Mouse (Mus musculus) liver, embryonic 14.5 days (tissue): ENCODE results near the gene Cdh8. TPM values are rescaled to one million over a fixed set of nuclear protein-coding genes. Genes with fewer than 3 reads are reported as not detected.
"Not testable (repeated sequence)": the region's sequence is repeated elsewhere in the genome, so short reads cannot be mapped to it uniquely, and the experiment has no call there.

Source experiments
- ATAC-seq: fragments of 200-750 bp; cut with Nextera tagmentation; 2 replicates; pipeline ENCODE4 v1.8.0; 2017; ENCODE audit warnings: moderate number of reproducible peaks, mild to moderate bottlenecking, moderate library complexity; ENCODE audit not compliant: insufficient read depth
- DNase-seq, 3 experiments: peaks; one replicate each; pipeline ENCODE4 v3.0.0-alpha.2; 2012 to 2013; ENCODE audit warnings: low read depth in 3 of 3, low spot score in 3 of 3
- H3K27ac ChIP-seq: fragments of 300-500 bp; sonication (generic); 2 replicates; pipeline ENCODE4 v1.5.1; 2014; ENCODE audit warnings: moderate library complexity, mild to moderate bottlenecking, control low read depth, inconsistent platforms
- H3K27me3 ChIP-seq: fragments of 300-500 bp; sonication (generic); 2 replicates; pipeline ENCODE4 v1.6.1; 2014; ENCODE audit warnings: mild to moderate bottlenecking, low read length, moderate library complexity; ENCODE audit not compliant: control insufficient read depth, insufficient read depth
- H3K36me3 ChIP-seq: fragments of 300-500 bp; sonication (generic); replicated peaks from 2 replicates; pipeline ENCODE4 v1.6.1; 2014; ENCODE audit warnings: low read depth; ENCODE audit not compliant: control insufficient read depth, insufficient read depth
- H3K4me1 ChIP-seq, 2 experiments: fragments of 200-500 bp in 1 of 2; fragments of 300-500 bp in 1 of 2; sonication (generic) in 1 of 2; replicated peaks; 2 replicates each; pipeline ENCODE4 v1.6.1; 2012 to 2014; ENCODE audit warnings: antibody characterized with exemption in 1 of 2, inconsistent platforms in 1 of 2, low read length in 1 of 2; ENCODE audit not compliant: control insufficient read depth in 2 of 2, insufficient read depth in 2 of 2
- H3K4me2 ChIP-seq: fragments of 300-500 bp; sonication (generic); 2 replicates; pipeline ENCODE4 v1.6.1; 2014; ENCODE audit warnings: low read depth, mild to moderate bottlenecking, control low read depth, moderate library complexity
- H3K4me3 ChIP-seq, 2 experiments: fragments of 200-500 bp in 1 of 2; fragments of 300-500 bp in 1 of 2; sonication (generic) in 1 of 2; 2 replicates each; pipeline ENCODE4 v1.5.1; 2012 to 2014; ENCODE audit warnings: low read depth in 2 of 2, low read length in 2 of 2, mild to moderate bottlenecking in 2 of 2, control low read depth in 1 of 2, inconsistent platforms in 1 of 2, moderate library complexity in 1 of 2; ENCODE audit not compliant: insufficient read depth in 1 of 2
- H3K9ac ChIP-seq: fragments of 300-500 bp; sonication (generic); replicated peaks from 2 replicates; pipeline ENCODE4 v1.6.1; 2014; ENCODE audit warnings: mild to moderate bottlenecking, control low read depth, moderate library complexity
- H3K9me3 ChIP-seq: fragments of 300-500 bp; sonication (generic); 2 replicates; pipeline ENCODE4 v1.6.1; 2016; ENCODE audit warnings: low read length, mixed read lengths; ENCODE audit not compliant: control insufficient read depth
- CTCF ChIP-seq: IDR thresholded peaks from 2 replicates; pipeline ENCODE4 v1.5.1; 2016; ENCODE audit warnings: antibody characterized with exemption, low read depth, control low read depth
- EP300 ChIP-seq: IDR thresholded peaks from 2 replicates; pipeline ENCODE4 v1.6.1; 2016; ENCODE audit warnings: antibody characterized with exemption, low read depth
- WGBS: fragments of 180-500 bp; shearing (Covaris S2); extraction: QIAGEN DNeasy Blood & Tissue Kit; methylation state at CpG from one replicate; pipeline ENCODE4 v1.1.7; 2014; ENCODE audit not compliant: insufficient replicate concordance; 5-methylcytosine and 5-hydroxymethylcytosine counted together
- polyA plus RNA-seq, 2 experiments: library from polyadenylated mRNA; depleted of rRNA in 1 of 2; stranded (reverse) in 1 of 2; unstranded in 1 of 2; fragments of >200 nt; fragmentation: Nextera tagmentation in 1 of 2; extraction: Ambion mirVana in 1 of 2; gene quantifications; 2 replicates each; pipeline versions ENCODE4 v1.2.1 to v1.2.3; 2012 to 2014

Cdh8 gene
- polyA plus RNA-seq, 2 experiments, result 0.01 TPM; not detected in 1

- no peaks in the 10 kb centered on the region for H3K4me1 ChIP-seq
- DNase-seq, result no peak
- WGBS, result 46% methylated on average over 3 of the region's 3 CpGs
- H3K9ac ChIP-seq, result no peak overlapping the region
- no peak for TF ChIP-seq CTCF
- TF ChIP-seq EP300, result no peak
- no peak overlapping the region for H3K4me2 ChIP-seq
- H3K9me3 ChIP-seq, result no peaks in the 10 kb centered on the region
- no peak overlapping the region for H3K27ac ChIP-seq
- no peaks in the 10 kb centered on the region for H3K36me3 ChIP-seq
- ATAC-seq, result no peak
- no peaks in the 10 kb centered on the region for H3K27me3 ChIP-seq
- H3K4me3 ChIP-seq, result no peak overlapping the region
Observed at GRCm38 (mm10) chr8:99166966-99167365, 249.3 kb downstream of the Cdh8 start.

DNA sequence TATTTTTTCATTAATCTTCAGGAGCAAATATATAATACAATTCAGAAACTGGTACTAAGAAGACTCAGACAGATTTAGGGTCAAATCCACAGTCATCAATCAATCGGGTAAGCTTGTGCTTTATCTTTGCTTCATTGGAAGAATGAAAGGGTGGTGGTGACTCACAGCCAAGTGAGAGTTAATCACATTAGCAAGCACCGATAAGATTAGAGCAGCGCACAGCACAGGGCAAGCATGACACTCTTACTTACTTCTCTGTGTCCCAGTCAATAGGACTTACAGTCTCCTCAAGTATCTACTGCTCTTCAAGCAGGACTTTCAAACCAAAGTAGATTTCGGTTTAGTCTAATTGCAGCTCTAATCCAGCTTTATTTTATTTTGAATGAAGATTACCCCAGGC lies 254.6 kb downstream of the Cdh8 start:
- TF ChIP-seq CTCF, result no peak
- no peak for TF ChIP-seq EP300
- Histone ChIP-seq H3K9ac (no peak overlapping the region), H3K27me3 (no peaks in the 10 kb centered on the region), H3K4me3 (no peak overlapping the region), H3K4me1 (no peaks in the 10 kb centered on the region), H3K36me3 (no peaks in the 10 kb centered on the region), H3K4me2 (no peak overlapping the region), H3K9me3 (no peaks in the 10 kb centered on the region), H3K27ac (no peak overlapping the region)
- no peak for ATAC-seq
- DNase-seq, result no peak
- 42% methylated on average over 4 of the region's 4 CpGs for WGBS

GRCm38 (mm10) chr8:99145436-99145835 lies 270.8 kb downstream of the Cdh8 start:
- no peak for ATAC-seq
- no peak overlapping the region for H3K4me2 ChIP-seq
- H3K9me3 ChIP-seq, result no peaks in the 10 kb centered on the region
- 72% methylated on average over 6 of the region's 6 CpGs for WGBS
- H3K4me1 ChIP-seq, result no peaks in the 10 kb centered on the region
- H3K27me3 ChIP-seq, result no peaks in the 10 kb centered on the region
- no peak overlapping the region for H3K27ac ChIP-seq
- no peaks in the 10 kb centered on the region for H3K36me3 ChIP-seq
- no peak overlapping the region for H3K9ac ChIP-seq
- TF ChIP-seq CTCF (no peak), EP300 (no peak)
- DNase-seq, result no peak
- H3K4me3 ChIP-seq, result no peak overlapping the region

- not testable (repeated sequence) for H3K4me2 ChIP-seq, H3K4me3 ChIP-seq, H3K9ac ChIP-seq, H3K27ac ChIP-seq, H3K36me3 ChIP-seq, H3K4me1 ChIP-seq, ATAC-seq, DNase-seq, H3K9me3 ChIP-seq, H3K27me3 ChIP-seq
- 45% methylated on average over 1 of the region's 1 CpGs for WGBS
Observed at GRCm38 (mm10) chr8:99144761-99145160, 271.5 kb downstream of the Cdh8 start.

DNA sequence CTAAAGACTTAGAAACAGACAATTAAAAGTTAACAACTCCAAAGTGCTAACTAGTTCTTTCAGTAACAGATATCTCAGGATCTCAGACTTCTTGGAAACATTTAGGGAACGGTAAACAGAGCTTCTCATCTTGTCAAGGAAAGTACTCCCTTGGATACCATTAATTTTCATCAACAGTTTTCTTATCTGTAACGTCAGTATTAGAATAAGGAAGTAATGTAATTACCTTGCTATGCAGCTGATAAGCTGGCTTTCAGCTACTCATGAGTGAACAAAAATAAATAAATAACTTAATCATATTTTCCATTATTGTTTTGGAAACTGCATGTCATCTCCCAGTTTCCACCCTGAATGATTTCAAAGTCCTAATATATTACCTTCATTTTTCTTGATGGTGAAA lies 317.8 kb downstream of the Cdh8 start:
- Histone ChIP-seq H3K36me3 (no peaks in the 10 kb centered on the region), H3K27me3 (no peaks in the 10 kb centered on the region), H3K4me3 (no peak overlapping the region), H3K9me3 (no peaks in the 10 kb centered on the region), H3K4me2 (no peak overlapping the region), H3K9ac (no peak overlapping the region), H3K4me1 (no peaks in the 10 kb centered on the region), H3K27ac (no peak overlapping the region)
- TF ChIP-seq EP300, result no peak
- TF ChIP-seq CTCF, result no peak
- DNase-seq (no peak), ATAC-seq (no peak)
- 47% methylated on average over 2 of the region's 2 CpGs for WGBS

- Histone ChIP-seq H3K4me3 (no peak overlapping the region), H3K36me3 (no peaks in the 10 kb centered on the region), H3K9me3 (no peaks in the 10 kb centered on the region), H3K27me3 (no peaks in the 10 kb centered on the region), H3K4me1 (no peaks in the 10 kb centered on the region), H3K9ac (no peak overlapping the region), H3K4me2 (no peak overlapping the region), H3K27ac (no peak overlapping the region)
- TF ChIP-seq EP300 (no peak), CTCF (no peak)
- DNase-seq (no peak), ATAC-seq (no peak)
Observed at GRCm38 (mm10) chr8:99051344-99051743, 364.9 kb downstream of the Cdh8 start.
